Comparison of ENCODE assay signal across 17 mouse cellular contexts in genomic region chr10:120616406-120617015, GRCm38 (mm10).
DNase-seq lines count a peak whose midpoint lies in the region; ATAC-seq and TF ChIP-seq lines count a peak whose summit lies in the region.
"Had no signal": no experiment of that assay in that cellular context is flagged by ENCODE, and none has a peak within 500 bp of the region (broad histone marks: within the 10 kb centered on the region; RNA-seq: fewer than 3 reads in every experiment).

No protein-coding gene starts in this region.

- H3K4me3 ChIP-seq in embryonic fibroblast, embryonic 13.5 days (ENCODE audit: insufficient read depth, low read length) = no peak overlapping the region
- H3K4me3 ChIP-seq in midbrain, embryonic 15.5 days = no peak overlapping the region
- H3K4me3 ChIP-seq: embryonic facial prominence, embryonic 10.5 days; forebrain, embryonic 13.5 days; heart, embryonic 15.5 days had no signal

- no peak overlapping the region for H3K9ac ChIP-seq in midbrain, embryonic 15.5 days
- H3K9ac ChIP-seq: forebrain, embryonic 13.5 days; heart, embryonic 15.5 days had no signal

- H3K27me3 ChIP-seq in midbrain, embryonic 15.5 days (replicated peaks) = no peaks in the 10 kb centered on the region
- H3K27me3 ChIP-seq: forebrain, embryonic 13.5 days; heart, embryonic 15.5 days had no signal

- H3K4me1 ChIP-seq in embryonic fibroblast, embryonic 13.5 days (ENCODE audit: control insufficient read depth, insufficient read depth, low read length) = peaks cover 17% of the 10 kb centered on the region
- no peaks in the 10 kb centered on the region for H3K4me1 ChIP-seq in midbrain, embryonic 15.5 days
- H3K4me1 ChIP-seq: forebrain, embryonic 13.5 days; heart, embryonic 15.5 days had no signal

- no peak for TF ChIP-seq POLR2A in embryonic fibroblast, embryonic 13.5 days (IDR thresholded peaks at IDR 0.05; ENCODE audit: low read depth, low read length)

- no peaks in the 10 kb centered on the region for H3K9me3 ChIP-seq in midbrain, embryonic 15.5 days
- H3K9me3 ChIP-seq: embryonic facial prominence, embryonic 10.5 days; forebrain, embryonic 13.5 days; heart, embryonic 15.5 days had no signal

- H3K4me2 ChIP-seq in midbrain, embryonic 15.5 days = no peak overlapping the region
- H3K4me2 ChIP-seq: forebrain, embryonic 13.5 days; heart, embryonic 15.5 days; liver, embryonic 11.5 days had no signal

- H3K36me3 ChIP-seq in midbrain, embryonic 15.5 days (replicated peaks) = no peaks in the 10 kb centered on the region
- H3K36me3 ChIP-seq: embryonic facial prominence, embryonic 10.5 days; heart, embryonic 15.5 days had no signal

- WGBS in midbrain, embryonic 15.5 days = 66% methylated on average over 5 of the region's 5 CpGs

- intact Hi-C loops in heart, postnatal 25 days (cut with DNase I) = no loop called here

- DNase-seq in 3134 (ENCODE audit: extremely low read depth, insufficient read length, low spot score) = peak; percentile 86
- DNase-seq in CD4-positive, CD25-positive, alpha-beta regulatory T cell, adult 2 months (ENCODE audit: low read depth, low spot score) = peak; percentile 67
- peak; percentile 72 to 81 for DNase-seq in natural killer cell, adult 2 months (ENCODE audit: low spot score in 2 of 2)
- no peak for DNase-seq in heart, postnatal 25 days (ENCODE audit: low spot score)
- no peak for DNase-seq in cerebellum, adult 9-10 months
- no peak for DNase-seq in adrenal gland, postnatal 4 days (ENCODE audit: low spot score in 2 of 2)
- DNase-seq: adrenal gland, adult 2 months; cerebellum, adult 11-12 months; kidney, postnatal 36 days; lung, postnatal 36 days; spleen, adult 18-20 months had no signal

- no peak for ATAC-seq in midbrain, embryonic 15.5 days (replicated peaks)
- ATAC-seq: forebrain, embryonic 13.5 days had no signal

- peak overlapping the region; percentile 99 for H3K27ac ChIP-seq in embryonic fibroblast, embryonic 13.5 days (ENCODE audit: insufficient read depth, low read length)
- no peak overlapping the region for H3K27ac ChIP-seq in midbrain, embryonic 15.5 days
- H3K27ac ChIP-seq: embryonic facial prominence, embryonic 10.5 days; forebrain, embryonic 13.5 days; heart, embryonic 15.5 days had no signal

- no peak for TF ChIP-seq CTCF in embryonic fibroblast, embryonic 13.5 days (IDR thresholded peaks at IDR 0.05; ENCODE audit: borderline replicate concordance, insufficient read depth, low read length)

Comparison
In these comparisons a context has a peak if more than half of its experiments do, and no peak if none do; other contexts are left out.
1. DNase-seq: peak in 3134 (single experiment), CD4-positive, CD25-positive, alpha-beta regulatory T cell, adult 2 months (single experiment) and natural killer cell, adult 2 months (2 of 2); none in heart, postnatal 25 days (single experiment), cerebellum, adult 9-10 months (single experiment) and adrenal gland, postnatal 4 days (0 of 2).